Mouse (Mus musculus): Measurements from ENCODE around the gene Gsn.

DNA sequence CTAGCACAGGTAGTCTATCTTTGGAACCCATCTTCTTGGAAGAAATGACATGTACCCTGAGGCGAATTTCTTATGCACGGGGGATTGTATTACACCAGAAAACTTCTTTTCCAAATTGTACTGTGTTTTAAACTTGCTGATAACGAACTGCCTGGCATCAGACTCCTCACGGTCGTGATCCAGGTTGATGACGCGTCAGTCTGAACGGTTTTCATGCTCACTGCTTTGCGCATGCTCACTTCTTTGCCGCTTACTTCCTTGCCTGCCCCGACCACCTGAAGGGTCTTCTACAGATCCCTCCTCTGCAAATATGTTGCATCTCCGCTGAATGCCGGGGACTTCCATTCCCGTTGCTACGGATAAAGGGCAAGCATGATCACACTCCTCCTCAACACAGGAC lies 31.9 kb upstream of the Gsn start:
- TF ChIP-seq CTCF (IDR thresholded peaks at IDR 0.05; ENCODE audit: low read depth) (no peak), EP300 (IDR thresholded peaks at IDR 0.05; ENCODE audit: low read depth) (no peak)

Measured in heart, postnatal 0 days (tissue).